Comparison of ENCODE assay signal across 10 mouse cellular contexts in genomic region chr9:50365059-50365780, GRCm38 (mm10). TPM values are rescaled to one million over a fixed set of nuclear protein-coding genes. Genes with fewer than 3 reads are reported as not detected.
DNase-seq lines count a peak whose midpoint lies in the region; ATAC-seq lines count a peak whose summit lies in the region.
"Had no signal": no experiment of that assay in that cellular context is flagged by ENCODE, and none has a peak within 500 bp of the region (broad histone marks: within the 10 kb centered on the region; RNA-seq: fewer than 3 reads in every experiment).

No protein-coding gene starts in this region.

- H3K36me3 ChIP-seq in midbrain, embryonic 12.5 days: no peaks in the 10 kb centered on the region
- H3K36me3 ChIP-seq in midbrain, embryonic 11.5 days (ENCODE audit: control insufficient read depth, insufficient read depth, low read length): no peaks in the 10 kb centered on the region
- no peaks in the 10 kb centered on the region for H3K36me3 ChIP-seq in kidney, embryonic 16.5 days (ENCODE audit: insufficient read depth, low read length)
- H3K36me3 ChIP-seq in midbrain, embryonic 16.5 days (ENCODE audit: control insufficient read depth, insufficient read depth, low read length): no peaks in the 10 kb centered on the region
- H3K36me3 ChIP-seq in forebrain, embryonic 16.5 days (ENCODE audit: control insufficient read depth, insufficient read depth): no peaks in the 10 kb centered on the region

- no peak for ATAC-seq in midbrain, embryonic 12.5 days (ENCODE audit: low FRiP score, low read depth)
- no peak for ATAC-seq in midbrain, embryonic 11.5 days (ENCODE audit: low FRiP score)
- ATAC-seq in kidney, embryonic 16.5 days (ENCODE audit: low FRiP score, low TSS enrichment): peak; percentile 52; the same call in 1 of the 2 replicates
- ATAC-seq in midbrain, embryonic 16.5 days: 0 out of 2 replicates have a peak, but pooled peaks have one; percentile 14
- ATAC-seq in forebrain, embryonic 16.5 days: no peak
- ATAC-seq: liver, postnatal 0 days had no signal

- H3K4me1 ChIP-seq in midbrain, embryonic 12.5 days: peaks cover 5% of the 10 kb centered on the region; the same call in 1 of the 2 replicates
- H3K4me1 ChIP-seq in midbrain, embryonic 11.5 days (ENCODE audit: control insufficient read depth, insufficient read depth, low read length): no peaks in the 10 kb centered on the region
- peaks cover 39% of the 10 kb centered on the region for H3K4me1 ChIP-seq in kidney, embryonic 16.5 days (ENCODE audit: insufficient read depth, low read length)
- peaks cover 10% of the 10 kb centered on the region; the same call in 1 of the 2 replicates for H3K4me1 ChIP-seq in midbrain, embryonic 16.5 days (ENCODE audit: control insufficient read depth, insufficient read depth, low read length)
- no peaks in the 10 kb centered on the region for H3K4me1 ChIP-seq in forebrain, embryonic 16.5 days (replicated peaks; ENCODE audit: control insufficient read depth, insufficient read depth, low read length)

- no peaks in the 10 kb centered on the region for H3K9me3 ChIP-seq in midbrain, embryonic 12.5 days
- H3K9me3 ChIP-seq in midbrain, embryonic 11.5 days (ENCODE audit: control insufficient read depth, low read length): no peaks in the 10 kb centered on the region
- H3K9me3 ChIP-seq in kidney, embryonic 16.5 days (ENCODE audit: low read length): no peaks in the 10 kb centered on the region
- no peaks in the 10 kb centered on the region for H3K9me3 ChIP-seq in midbrain, embryonic 16.5 days (replicated peaks; ENCODE audit: control insufficient read depth, low read length, poor library complexity, severe bottlenecking)
- H3K9me3 ChIP-seq in forebrain, embryonic 16.5 days (ENCODE audit: control insufficient read depth, low read length): no peaks in the 10 kb centered on the region

- WGBS in midbrain, embryonic 12.5 days: 65% methylated on average over 11 of the region's 11 CpGs
- WGBS in midbrain, embryonic 11.5 days: 71% methylated on average over 11 of the region's 11 CpGs
- 26% methylated on average over 11 of the region's 11 CpGs for WGBS in kidney, embryonic 16.5 days
- 45% methylated on average over 11 of the region's 11 CpGs for WGBS in midbrain, embryonic 16.5 days
- 62% methylated on average over 11 of the region's 11 CpGs for WGBS in forebrain, embryonic 16.5 days

- DNase-seq in midbrain, embryonic 11.5 days (ENCODE audit: low spot score, missing footprints): no peak
- DNase-seq in forelimb bud, embryonic 11.5 days (ENCODE audit: low read depth, low spot score): peak; percentile 23
- DNase-seq in liver: no peak
- DNase-seq in left cerebral cortex, adult 18-20 months (ENCODE audit: low spot score in 2 of 2): no peak
- DNase-seq: cerebellum, postnatal 25 days; liver, postnatal 0 days had no signal

- H3K27me3 ChIP-seq in midbrain, embryonic 12.5 days: no peaks in the 10 kb centered on the region
- H3K27me3 ChIP-seq in midbrain, embryonic 11.5 days (ENCODE audit: control insufficient read depth, insufficient read depth, low read length): no peaks in the 10 kb centered on the region
- H3K27me3 ChIP-seq in kidney, embryonic 16.5 days (ENCODE audit: insufficient read depth, low read length): no peaks in the 10 kb centered on the region
- H3K27me3 ChIP-seq in midbrain, embryonic 16.5 days (ENCODE audit: control insufficient read depth, insufficient read depth, low read depth, low read length): no peaks in the 10 kb centered on the region
- H3K27me3 ChIP-seq in forebrain, embryonic 16.5 days (replicated peaks; ENCODE audit: control insufficient read depth, insufficient read depth, low read length): no peaks in the 10 kb centered on the region

- no peak overlapping the region for H3K4me2 ChIP-seq in midbrain, embryonic 12.5 days (replicated peaks)
- no peak overlapping the region for H3K4me2 ChIP-seq in midbrain, embryonic 11.5 days
- no peak overlapping the region for H3K4me2 ChIP-seq in kidney, embryonic 16.5 days (replicated peaks; ENCODE audit: low read depth, low read length)
- H3K4me2 ChIP-seq in midbrain, embryonic 16.5 days (ENCODE audit: low read length): no peak overlapping the region
- no peak overlapping the region for H3K4me2 ChIP-seq in forebrain, embryonic 16.5 days (ENCODE audit: low read length)

- no peak overlapping the region for H3K4me3 ChIP-seq in midbrain, embryonic 12.5 days
- H3K4me3 ChIP-seq in midbrain, embryonic 11.5 days (ENCODE audit: low read depth, low read length): no peak overlapping the region
- no peak overlapping the region for H3K4me3 ChIP-seq in kidney, embryonic 16.5 days (ENCODE audit: low read length)
- H3K4me3 ChIP-seq in midbrain, embryonic 16.5 days (ENCODE audit: low read depth, low read length): no peak overlapping the region
- no peak overlapping the region for H3K4me3 ChIP-seq in forebrain, embryonic 16.5 days (replicated peaks; ENCODE audit: low read length)

- H3K9ac ChIP-seq in midbrain, embryonic 12.5 days (replicated peaks): no peak overlapping the region
- H3K9ac ChIP-seq in midbrain, embryonic 11.5 days (ENCODE audit: low read length): no peak overlapping the region
- H3K9ac ChIP-seq in kidney, embryonic 16.5 days (replicated peaks; ENCODE audit: low read length): no peak overlapping the region
- no peak overlapping the region for H3K9ac ChIP-seq in midbrain, embryonic 16.5 days (ENCODE audit: low read depth, low read length)
- no peak overlapping the region for H3K9ac ChIP-seq in forebrain, embryonic 16.5 days (replicated peaks; ENCODE audit: low read depth, low read length)
- H3K9ac ChIP-seq: liver, postnatal 0 days had no signal

- 0 out of 2 replicates have a peak overlapping the region, but pooled peaks have one; percentile 17 for H3K27ac ChIP-seq in midbrain, embryonic 12.5 days (replicated peaks)
- no peak overlapping the region for H3K27ac ChIP-seq in midbrain, embryonic 11.5 days (ENCODE audit: low read depth, low read length)
- H3K27ac ChIP-seq in kidney, embryonic 16.5 days (ENCODE audit: low read length): peak overlapping the region; percentile 57; the same call in 1 of the 2 replicates
- H3K27ac ChIP-seq in midbrain, embryonic 16.5 days (ENCODE audit: low read length): 0 out of 2 replicates have a peak overlapping the region, but pooled peaks have one; percentile 4
- no peak overlapping the region for H3K27ac ChIP-seq in forebrain, embryonic 16.5 days (ENCODE audit: low read length)

RNA-seq across cellular contexts. Expression of gene Rpl10-ps3, which starts 20.5 kb away (rescaled TPM):
- 121 and 146 TPM in 2 replicates for polyA plus RNA-seq in midbrain, embryonic 12.5 days (2016; fragmentation: Nextera tagmentation; extraction: Ambion mirVana)
- 164 and 172 TPM in 2 replicates for polyA plus RNA-seq in midbrain, embryonic 11.5 days (2014; fragmentation: Nextera tagmentation; extraction: Ambion mirVana)
- polyA plus RNA-seq in kidney, embryonic 16.5 days (2015; fragmentation: Nextera tagmentation; extraction: Ambion mirVana): 279 and 349 TPM in 2 replicates
- polyA plus RNA-seq in midbrain, embryonic 16.5 days (2015; fragmentation: Nextera tagmentation; extraction: Ambion mirVana): 77.9 and 79.4 TPM in 2 replicates
- 114 and 126 TPM in 2 replicates for polyA plus RNA-seq in forebrain, embryonic 16.5 days (2015; fragmentation: Nextera tagmentation; extraction: Ambion mirVana)
- 100 to 1,000 TPM; 362 to 376 TPM for total RNA-seq in left cerebral cortex, adult 18-20 months (2021)

Comparison
In these comparisons a context has a peak if more than half of its experiments do, and no peak if none do; other contexts are left out.
1. ATAC-seq: peak in kidney, embryonic 16.5 days (single experiment) and midbrain, embryonic 16.5 days (single experiment); none in midbrain, embryonic 12.5 days (single experiment), midbrain, embryonic 11.5 days (single experiment) and forebrain, embryonic 16.5 days (single experiment).
2. H3K27ac ChIP-seq: peak in midbrain, embryonic 12.5 days (single experiment), kidney, embryonic 16.5 days (single experiment) and midbrain, embryonic 16.5 days (single experiment); none in midbrain, embryonic 11.5 days (single experiment) and forebrain, embryonic 16.5 days (single experiment).